Mouse (Mus musculus): ENCODE measurements around the gene Oosp2. TPM values are rescaled to one million over a fixed set of nuclear protein-coding genes. Genes with fewer than 3 reads are reported as not detected.

The Oosp2 gene
- 2.7 TPM in 1 of 2 replicates, not detected in the other for total RNA-seq (2017)

DNA sequence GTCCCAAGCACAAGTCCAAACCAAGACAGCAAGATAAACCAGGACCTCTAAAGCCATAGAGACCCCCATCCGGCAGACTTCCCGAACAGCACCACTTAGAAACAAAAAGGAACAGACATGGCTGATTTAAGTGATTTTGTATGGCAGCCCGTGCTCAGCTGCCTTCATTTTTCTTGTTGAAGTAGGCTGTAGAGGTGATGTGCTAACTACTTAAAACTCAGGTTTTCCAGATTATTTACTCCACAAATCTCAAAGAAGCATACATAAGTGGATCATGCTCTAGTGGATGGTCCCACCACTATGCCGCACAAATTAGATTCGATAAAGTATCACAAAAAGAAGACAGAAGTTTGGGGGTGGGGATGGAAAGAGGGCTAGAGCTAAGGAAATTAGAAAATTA, at the start of gene Oosp2:
Gene Oosp2, minus strand, starts transcription at position 101 of the 400 bp plus-strand sequence.
- no peak for ATAC-seq (replicated peaks; ENCODE audit: low read depth, poor library complexity, severe bottlenecking)

DNA sequence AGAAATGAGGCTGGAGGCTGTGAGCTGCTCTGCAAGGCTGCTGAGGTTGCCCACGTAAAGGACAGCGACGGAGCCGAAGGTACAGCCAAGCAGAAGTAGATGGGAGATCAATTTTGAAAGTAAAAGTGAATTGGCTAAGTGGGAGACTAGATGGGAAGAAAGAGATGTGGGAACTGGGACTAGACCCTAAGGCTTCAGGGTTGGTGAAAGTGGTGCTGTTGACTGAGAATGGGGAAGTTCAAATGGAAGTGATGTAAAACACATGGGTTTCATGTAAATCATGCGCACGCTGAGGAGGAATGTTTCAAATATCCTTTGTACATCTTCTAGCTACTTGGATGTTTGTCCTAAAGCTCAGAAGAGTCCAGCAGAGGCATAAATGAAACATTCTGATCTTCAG, 38.0 kb upstream of the Oosp2 start:
- peak; percentile 72 for ATAC-seq (replicated peaks; ENCODE audit: low read depth, poor library complexity, severe bottlenecking)

DNA sequence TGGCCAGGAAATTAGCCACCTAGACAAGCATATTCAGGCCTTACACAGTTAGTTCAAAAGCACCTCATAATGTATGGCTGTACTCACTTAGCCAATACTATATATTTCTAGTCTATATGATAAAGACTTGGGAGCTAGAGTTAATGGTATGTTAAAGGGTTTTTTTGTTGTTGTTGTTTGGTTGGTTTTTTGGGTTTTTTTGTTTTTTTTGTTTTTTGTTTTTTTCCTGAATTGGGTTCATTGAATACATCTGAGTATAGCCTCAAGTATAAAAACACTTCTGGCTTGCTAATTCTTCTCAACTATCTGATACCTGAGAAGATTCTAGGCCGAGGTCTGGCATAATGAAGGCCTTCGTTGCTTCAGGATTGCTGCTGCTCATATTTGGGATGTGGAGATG, 36.4 kb upstream of the Oosp2 start, which contains the start of gene Oosp3:
Gene Oosp3, plus strand, starts transcription at position 301 of the 400 bp plus-strand sequence.
- ATAC-seq (replicated peaks; ENCODE audit: low read depth, poor library complexity, severe bottlenecking): no peak

DNA sequence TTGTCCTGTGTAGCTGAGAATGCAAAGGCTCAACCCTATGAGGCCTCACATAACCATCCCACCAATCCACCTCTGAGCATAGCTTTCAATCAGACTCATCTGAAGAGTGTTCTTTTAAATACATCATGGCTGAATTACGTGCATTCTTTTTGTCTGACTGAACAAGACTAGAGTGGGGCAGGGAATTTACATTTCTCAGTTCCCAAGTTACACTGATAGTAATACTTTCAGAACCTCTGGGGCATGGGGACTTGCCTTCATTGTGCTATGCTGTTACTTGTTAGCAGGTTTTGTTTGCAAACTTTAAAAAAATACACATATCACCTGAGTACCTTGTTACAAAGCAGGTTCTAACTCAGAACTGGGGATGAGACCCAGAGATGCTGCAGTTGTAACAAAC, 31.1 kb upstream of the Oosp2 start:
- ATAC-seq (replicated peaks; ENCODE audit: low read depth, poor library complexity, severe bottlenecking): no peak

DNA sequence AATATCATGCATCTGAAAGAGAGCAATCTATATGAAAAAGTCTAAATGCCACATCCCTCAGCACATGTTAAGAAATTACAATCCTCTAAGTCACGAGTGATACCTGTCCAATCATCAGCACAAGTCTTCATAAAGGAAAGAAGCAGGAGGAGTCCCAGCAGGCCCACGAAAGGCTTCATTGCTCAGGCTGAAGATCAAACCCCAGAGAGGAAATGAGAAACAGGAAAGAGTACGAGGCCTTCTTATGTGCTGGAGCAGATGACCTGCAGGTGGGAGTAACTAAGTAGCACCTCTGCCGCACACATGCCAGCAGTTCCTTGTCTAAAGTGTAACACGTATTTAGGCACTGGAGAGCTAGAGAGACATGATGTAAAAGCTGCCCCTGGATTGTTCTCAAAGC, 30.5 kb upstream of the Oosp2 start, which contains the start of gene Oosp1:
Gene Oosp1, minus strand, starts transcription at position 312 of the 400 bp plus-strand sequence.
- ATAC-seq (replicated peaks; ENCODE audit: low read depth, poor library complexity, severe bottlenecking): no peak

DNA sequence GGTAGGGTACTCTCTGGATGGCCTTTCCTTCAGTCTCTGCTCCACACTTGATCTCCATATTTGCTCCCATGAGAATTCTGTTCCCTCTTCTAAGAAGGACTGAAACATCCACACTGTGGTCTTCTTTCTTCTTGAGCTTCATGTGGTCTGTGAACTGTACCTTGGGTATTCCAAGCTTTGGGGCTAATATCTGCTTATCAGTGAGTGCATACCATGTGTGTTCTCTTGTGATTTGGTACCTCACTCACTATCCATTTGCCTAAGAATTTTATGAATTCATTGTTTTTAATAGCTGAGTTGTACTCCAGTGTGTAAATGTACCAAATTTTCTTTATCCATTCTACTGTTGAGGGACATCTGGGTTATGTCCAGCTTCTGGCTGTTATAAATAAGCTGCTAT, 1.2 kb upstream of the Oosp2 start:
- ATAC-seq (replicated peaks; ENCODE audit: low read depth, poor library complexity, severe bottlenecking): no peak

- ATAC-seq (replicated peaks; ENCODE audit: low read depth, poor library complexity, severe bottlenecking): peak; percentile 86
Observed at GRCm38 (mm10) chr19:11659142-11659541, 1.2 kb downstream of the Oosp2 start.

- ATAC-seq (replicated peaks; ENCODE audit: low read depth, poor library complexity, severe bottlenecking): no peak
Observed at GRCm38 (mm10) chr19:11649564-11649963, 10.8 kb downstream of the Oosp2 start.

GRCm38 (mm10) chr19:11646166-11646565, 14.2 kb downstream of the Oosp2 start:
- ATAC-seq (replicated peaks; ENCODE audit: low read depth, poor library complexity, severe bottlenecking): peak; percentile 58

DNA sequence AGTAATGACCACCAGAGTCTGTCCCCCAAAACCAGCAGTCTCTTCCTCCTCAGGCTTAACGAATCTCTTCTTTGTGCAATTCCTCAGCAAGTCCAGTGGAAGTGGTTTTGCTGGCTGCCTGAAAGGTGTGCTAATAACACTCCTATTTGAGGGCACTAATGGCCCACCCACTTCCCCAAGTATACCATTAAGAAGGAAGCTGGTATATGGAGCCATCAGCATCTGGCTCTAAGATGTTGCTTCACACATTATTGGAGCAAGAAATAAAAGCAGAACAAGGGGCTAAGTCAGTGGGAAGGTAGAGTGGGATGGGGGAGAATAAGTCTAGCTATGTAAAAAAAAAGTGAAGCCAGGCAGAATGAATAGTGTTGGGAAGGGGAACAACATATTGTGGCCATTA, 19.6 kb downstream of the Oosp2 start, which contains the start of gene Ms4a3:
Gene Ms4a3, minus strand, starts transcription at position 120 of the 400 bp plus-strand sequence.
- peak; percentile 56 for ATAC-seq (replicated peaks; ENCODE audit: low read depth, poor library complexity, severe bottlenecking)

DNA sequence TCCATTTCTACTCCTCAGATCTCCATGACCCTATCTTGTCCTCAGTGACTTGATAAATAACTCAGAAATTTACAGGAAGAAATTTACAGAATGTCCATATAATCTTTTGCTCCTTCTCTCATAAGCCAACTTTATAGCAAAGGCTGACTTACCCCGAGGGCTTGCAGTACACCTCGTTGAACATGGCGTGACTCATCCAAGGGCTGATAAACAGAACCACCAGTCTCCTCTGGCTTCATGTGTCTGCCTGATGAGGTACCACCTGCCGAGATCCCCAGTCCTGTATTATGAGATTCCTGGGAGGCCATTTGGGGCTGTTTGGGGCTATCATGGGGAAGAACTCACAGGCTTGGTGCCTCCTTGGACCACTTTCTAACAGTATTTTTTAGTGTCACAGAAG, 21.3 kb downstream of the Oosp2 start:
- no peak for ATAC-seq (replicated peaks; ENCODE audit: low read depth, poor library complexity, severe bottlenecking)

DNA sequence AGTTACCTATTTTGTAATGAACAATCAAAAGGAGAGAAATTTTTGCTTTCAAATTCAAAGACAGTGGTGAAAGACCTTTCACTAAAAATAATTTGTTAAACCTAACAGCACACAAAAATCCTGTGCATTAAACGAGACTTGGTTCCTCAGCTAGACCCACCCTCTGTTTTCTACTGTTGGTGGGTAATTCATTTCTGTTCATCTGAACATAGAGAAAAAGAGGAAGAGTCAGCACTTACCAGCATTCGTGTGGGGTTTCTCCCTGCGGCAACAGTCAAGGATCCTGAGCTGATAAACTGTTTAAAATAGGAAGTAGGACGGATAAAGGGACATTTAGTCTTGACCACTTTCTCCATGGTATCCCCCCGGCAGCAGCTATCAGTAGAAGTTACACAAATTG, 24.8 kb downstream of the Oosp2 start:
- ATAC-seq (replicated peaks; ENCODE audit: low read depth, poor library complexity, severe bottlenecking): peak; percentile 76

- ATAC-seq (replicated peaks; ENCODE audit: low read depth, poor library complexity, severe bottlenecking): peak; percentile 48; the same call in 1 of the 2 replicates
Observed at GRCm38 (mm10) chr19:11634330-11634729, 26.0 kb downstream of the Oosp2 start.

GRCm38 (mm10) chr19:11633732-11634131, 26.6 kb downstream of the Oosp2 start:
- no peak for ATAC-seq (replicated peaks; ENCODE audit: low read depth, poor library complexity, severe bottlenecking)

DNA sequence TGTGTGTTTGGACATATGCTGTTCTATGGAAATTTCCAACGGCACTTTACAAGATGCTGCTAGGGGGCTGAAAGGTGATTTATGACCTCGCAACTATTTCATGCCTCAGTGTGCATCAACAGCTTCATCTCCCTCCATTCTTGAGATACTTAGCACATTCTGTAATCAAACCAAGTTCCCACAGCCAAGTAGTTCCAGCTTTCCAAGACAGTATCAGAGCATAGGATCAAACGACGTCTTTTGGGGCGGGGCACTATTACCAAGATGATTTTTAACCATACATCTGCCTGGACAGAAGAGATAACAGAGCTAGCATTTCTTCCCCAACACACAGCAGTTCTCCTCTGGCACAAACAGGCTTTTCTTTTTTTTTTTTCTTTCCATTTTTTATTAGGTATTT, 35.1 kb downstream of the Oosp2 start:
- ATAC-seq (replicated peaks; ENCODE audit: low read depth, poor library complexity, severe bottlenecking): peak; percentile 45; the same call in 1 of the 2 replicates

DNA sequence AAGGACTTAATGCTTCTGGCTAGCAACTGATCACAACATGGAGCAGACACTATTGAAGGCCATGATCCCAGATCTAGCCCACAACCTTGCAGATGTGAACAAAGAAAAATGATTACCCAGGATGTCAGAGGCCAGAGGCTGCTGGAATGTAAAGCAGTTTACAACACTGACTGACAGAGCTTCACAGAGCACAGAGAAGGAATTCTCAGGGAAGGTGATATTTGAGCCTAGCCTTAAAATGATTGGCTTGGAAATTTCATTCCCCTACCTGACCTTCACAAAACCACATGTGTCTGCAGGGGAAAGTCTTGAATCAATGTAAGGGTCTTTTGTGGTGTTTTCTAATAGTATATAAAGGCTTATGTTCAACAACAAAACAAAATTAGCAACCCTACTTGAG, 35.6 kb downstream of the Oosp2 start:
- no peak for ATAC-seq (replicated peaks; ENCODE audit: low read depth, poor library complexity, severe bottlenecking)

GRCm38 (mm10) chr19:11623551-11623950, 36.8 kb downstream of the Oosp2 start, which contains the start of gene Ms4a2:
Ms4a2 (minus strand) TSS chr19:11623719.
- ATAC-seq (replicated peaks; ENCODE audit: low read depth, poor library complexity, severe bottlenecking): no peak

DNA sequence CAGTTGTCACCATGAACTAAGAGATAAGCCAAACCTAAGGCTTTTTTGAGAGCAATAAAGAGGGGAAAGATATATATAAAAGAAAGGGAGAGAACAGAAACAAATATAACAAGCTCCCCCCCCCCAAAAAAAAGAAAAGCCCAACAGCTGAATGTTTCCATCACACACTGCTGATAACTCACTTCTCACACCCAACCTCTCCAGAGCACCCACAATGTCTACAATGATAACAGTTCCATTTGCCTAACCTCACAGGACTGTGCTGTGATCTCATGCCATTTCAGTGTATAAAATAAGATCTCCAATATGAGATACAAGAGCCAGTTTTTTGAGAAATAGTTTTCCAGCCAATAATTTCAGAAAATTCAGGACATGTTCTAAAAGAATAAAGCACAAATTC, 42.4 kb downstream of the Oosp2 start:
- no peak for ATAC-seq (replicated peaks; ENCODE audit: low read depth, poor library complexity, severe bottlenecking)

DNA sequence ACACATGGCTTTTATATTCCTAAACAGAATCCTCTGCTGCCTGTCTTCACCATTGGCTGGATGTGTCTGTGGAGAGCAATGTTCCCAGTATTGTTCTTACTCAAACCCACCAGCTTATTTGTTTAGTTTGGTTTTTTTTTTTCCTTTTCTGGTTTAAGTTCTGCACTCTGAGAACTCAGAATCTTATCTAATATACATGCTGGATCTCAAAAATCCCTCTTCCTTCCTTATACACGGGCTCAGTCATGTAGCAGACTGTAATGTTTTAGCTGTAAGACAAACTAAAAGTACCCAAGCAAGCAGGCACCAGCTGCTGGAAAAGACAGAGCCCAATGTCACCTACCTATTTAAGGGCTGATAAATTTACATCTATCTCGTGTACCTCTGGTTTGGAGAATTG, 45.6 kb downstream of the Oosp2 start:
- no peak for ATAC-seq (replicated peaks; ENCODE audit: low read depth, poor library complexity, severe bottlenecking)

DNA sequence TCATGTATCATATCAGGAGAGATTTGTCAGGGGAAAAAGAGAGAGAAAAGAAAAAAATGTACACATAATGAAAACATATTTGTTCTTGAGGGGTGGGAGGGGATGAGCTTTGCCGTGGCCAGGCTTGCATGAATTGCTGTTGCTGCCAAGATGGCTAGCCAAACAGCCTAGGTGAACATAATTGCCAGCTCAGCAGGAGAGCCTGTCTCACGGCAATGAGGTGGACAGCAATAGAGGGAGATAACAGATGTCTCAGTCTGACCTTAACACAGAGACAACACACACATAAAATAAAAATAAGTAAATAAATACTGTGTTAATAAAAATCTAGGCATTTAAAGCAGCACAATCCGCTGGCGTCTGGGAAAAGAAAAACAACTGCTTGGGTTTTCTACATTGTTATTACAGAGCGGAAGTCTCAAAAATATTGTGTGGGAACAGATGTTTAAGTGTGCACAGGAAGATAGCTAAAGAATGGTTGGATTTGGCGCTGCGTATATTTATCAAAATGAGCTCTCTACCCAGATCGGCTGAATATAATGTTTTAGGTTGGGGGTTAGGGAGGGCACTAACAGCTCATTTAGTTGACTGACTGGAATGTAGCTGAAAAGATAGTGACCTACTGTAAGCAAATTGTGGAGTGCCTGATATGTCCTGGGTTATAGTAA, 46.4 kb downstream of the Oosp2 start:
- no peak; the same call in 1 of the 2 replicates for ATAC-seq (replicated peaks; ENCODE audit: low read depth, poor library complexity, severe bottlenecking)

DNA sequence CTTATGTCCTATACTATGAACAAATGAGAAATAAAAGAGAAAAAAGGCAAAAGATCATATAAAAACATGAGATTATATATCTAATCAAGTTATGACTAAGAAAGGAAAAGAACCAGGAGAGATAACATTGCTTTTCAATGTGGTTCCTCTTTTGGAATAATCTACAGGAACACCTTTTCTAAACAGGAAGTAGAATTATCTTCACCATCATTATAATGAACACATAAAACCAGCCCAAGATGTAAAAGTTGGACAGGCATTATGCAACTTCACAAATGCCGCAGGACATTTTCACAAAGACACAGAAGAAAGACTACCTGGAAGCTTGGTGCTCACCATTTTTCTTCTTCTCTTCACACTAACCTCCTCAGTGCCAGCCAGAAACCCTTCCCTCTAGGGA, 47.3 kb downstream of the Oosp2 start:
- ATAC-seq (replicated peaks; ENCODE audit: low read depth, poor library complexity, severe bottlenecking): peak; percentile 55

DNA sequence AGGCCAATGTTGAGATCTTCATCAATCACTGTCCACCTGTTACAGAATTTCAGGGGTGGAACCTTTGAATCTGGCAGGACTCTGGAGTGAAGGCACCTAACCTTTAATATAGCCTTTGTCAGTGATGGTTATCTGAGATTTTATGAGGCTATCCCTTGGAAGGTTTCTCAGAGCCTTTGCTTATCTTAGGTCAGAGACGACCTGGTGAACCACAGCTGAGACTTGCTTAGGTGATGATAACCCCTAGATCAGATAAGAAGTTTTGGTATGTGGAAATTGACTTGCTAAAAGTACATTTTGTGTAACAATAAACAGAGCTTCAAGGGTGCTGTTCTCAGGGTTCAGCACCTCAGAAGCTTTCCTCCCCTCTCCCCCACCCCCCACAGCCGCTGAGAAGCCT, 48.1 kb downstream of the Oosp2 start:
- no peak for ATAC-seq (replicated peaks; ENCODE audit: low read depth, poor library complexity, severe bottlenecking)
